Mouse (Mus musculus): ENCODE data around the gene Pnpo. TPM values are rescaled to one million over a fixed set of nuclear protein-coding genes. Genes with fewer than 3 reads are reported as not detected.

Pnpo gene
- total RNA-seq, 2 experiments from 2014 or later, result 28.0 to 28.8 TPM

DNA sequence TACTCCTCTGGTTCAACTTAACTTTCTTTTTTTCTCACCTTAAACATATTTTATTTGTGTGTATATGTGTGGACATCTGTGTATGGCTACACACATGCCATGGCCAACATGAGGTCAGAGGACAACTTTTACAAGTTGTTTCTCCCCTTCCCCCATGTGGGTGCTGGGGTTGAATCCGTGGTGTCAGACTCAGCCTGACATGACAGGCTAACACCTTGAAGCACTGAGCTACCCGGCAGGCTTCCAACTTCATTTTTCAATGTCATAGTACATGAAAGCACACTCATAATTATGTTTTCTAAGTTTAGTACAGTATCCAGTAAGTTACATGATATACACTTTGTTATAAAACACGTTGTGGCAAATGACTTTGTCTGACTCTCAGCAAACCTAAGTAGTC is 26.6 kb upstream of the Pnpo start:
- DNase-seq (ENCODE audit: low spot score in 2 of 2), result no peak

DNA sequence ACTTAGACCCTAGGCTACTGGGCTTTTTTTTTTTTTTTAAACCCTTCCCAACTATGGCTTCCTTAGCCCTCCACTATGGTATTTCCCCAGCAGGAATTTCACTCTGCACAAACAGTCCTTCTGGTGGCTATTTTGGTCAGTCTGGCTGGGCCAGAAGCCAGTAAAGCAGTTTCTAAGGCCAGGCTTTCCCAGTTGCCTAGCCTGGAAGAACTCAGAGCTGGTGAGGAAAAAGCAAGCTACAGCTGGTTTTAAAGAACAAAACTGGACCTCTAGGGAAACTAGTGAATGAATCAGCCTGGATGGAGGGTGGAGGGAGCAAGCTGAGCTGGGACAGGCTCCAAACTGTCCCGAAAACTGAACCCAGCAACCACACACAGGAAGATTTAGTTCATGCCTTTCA is 26.0 kb upstream of the Pnpo start:
- DNase-seq (ENCODE audit: low spot score in 2 of 2), result no peak

DNA sequence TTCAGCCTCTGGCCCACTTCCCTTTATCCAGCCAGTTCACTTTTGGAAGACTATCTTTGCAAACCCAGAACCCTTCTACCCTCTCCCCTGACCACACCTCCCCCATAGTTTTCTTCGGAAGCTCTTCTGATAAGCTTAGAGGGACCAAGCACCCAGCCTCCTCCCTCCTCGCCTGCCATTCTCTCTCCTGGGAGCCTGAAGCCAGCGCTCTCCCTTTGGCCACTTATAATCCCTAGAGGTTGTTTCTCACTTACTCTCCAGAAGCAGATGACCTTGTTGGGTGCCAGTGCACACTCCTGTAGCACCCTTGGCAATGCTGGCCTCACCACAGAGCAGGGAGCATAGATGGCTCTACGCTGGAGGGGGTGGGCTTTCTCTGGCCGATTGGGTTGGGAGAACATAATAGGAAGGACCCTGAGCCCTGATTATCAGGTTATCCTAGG is 25.5 kb upstream of the Pnpo start:
- DNase-seq (ENCODE audit: low spot score in 2 of 2), result no peak

DNA sequence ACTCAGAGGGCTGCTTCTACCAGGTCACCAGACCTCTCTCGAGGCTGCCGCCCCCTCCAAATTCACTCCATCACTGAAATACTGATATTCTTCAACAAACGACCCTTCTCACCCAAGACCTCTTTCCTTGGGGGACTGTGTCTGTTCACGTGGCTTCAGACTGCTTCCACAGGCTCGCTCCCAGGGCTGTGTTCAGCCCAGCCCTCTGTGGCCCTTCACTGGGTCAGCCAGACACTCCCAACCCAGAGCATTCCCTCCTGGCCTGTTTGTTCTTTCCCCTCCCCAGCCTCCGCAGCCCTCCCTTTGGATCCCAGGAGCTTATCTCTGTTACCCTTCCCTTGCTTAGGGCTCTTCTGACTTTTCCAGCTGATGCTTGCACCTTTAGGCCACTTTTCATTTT is 24.7 kb upstream of the Pnpo start:
- DNase-seq (ENCODE audit: low spot score in 2 of 2), result no peak

DNA sequence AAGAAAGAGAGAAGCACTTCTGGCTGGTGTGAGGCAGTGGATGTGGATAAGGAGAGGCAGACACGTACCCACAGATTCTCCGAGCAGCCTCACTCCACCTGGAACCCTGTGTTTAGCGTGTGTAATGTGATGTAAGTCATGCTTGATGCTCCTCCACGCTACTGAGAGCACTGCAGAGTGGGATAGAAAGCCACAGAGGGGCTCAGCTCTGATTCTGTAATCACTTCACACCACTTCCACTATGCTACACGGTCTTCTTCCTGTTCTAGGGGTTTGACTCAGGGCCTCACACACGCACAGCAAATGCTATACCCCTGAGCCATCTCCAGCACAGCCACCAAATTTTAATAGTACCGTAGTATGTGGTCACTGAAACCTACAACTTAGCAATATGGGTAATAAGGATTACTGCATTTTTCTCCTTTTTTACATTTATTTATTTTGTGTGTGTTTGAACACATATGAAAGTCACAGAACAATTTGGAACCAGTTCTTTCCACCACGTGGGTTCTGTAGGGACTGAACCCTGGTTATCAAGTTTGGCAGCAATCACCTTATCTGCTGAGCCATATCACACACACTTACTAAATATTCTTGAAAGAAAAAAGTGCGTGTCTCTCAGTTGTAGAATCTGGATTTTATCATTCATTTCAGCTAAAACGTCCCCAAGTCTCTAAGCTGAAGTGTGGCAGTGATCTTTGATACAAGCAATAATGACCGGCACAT is 23.9 kb upstream of the Pnpo start:
- DNase-seq (ENCODE audit: low spot score in 2 of 2), result no peak

DNA sequence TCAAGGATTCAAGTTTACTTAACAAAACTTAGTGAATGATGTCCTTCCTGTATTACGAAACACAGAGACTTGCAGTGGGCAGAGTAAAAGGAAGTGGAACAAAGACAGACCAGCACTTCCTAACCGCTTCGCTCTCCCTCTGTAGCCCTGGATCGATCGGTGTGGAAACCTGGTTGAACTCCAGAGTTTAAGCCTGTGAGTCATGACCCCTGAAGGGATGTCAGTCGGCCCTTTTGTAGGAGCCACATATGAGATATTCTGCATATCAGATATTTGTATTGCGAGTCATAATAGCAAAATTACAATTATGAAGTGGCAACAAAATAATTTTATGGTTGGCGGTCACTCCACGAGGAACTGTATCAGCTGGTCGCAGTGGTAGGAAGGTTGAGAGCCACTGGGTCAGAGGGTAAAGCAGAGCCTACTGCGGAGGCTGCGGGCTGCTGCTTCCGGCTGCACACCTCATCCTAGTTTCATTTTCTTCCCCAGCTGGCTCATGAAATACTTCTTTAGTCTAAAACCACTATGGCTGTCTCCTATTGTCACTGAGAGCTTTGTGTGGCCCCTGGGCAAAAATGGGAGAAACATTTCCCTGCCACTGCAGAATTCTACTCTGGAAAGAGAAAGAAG is 23.2 kb upstream of the Pnpo start:
- DNase-seq (ENCODE audit: low spot score in 2 of 2), result no peak

DNA sequence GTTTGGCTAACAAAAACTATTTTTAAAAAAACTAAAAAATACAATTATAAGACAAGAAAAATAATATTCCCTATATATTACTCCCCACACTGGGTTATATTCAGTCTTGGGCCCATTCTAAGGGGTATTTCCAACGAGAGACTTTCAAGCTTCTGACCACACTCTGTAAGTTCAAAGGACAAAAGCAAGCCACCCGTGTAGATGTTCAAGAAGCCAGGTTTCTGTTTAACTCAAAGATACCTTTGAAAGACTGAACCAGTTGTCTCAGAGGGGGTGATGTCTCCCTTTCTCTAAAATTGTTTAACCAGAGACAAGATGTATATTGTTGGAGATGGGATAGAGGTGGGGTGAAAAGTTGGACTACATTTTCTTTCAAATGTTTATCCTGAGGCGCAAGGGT is 22.4 kb upstream of the Pnpo start:
- no peak for DNase-seq (ENCODE audit: low spot score in 2 of 2)

DNA sequence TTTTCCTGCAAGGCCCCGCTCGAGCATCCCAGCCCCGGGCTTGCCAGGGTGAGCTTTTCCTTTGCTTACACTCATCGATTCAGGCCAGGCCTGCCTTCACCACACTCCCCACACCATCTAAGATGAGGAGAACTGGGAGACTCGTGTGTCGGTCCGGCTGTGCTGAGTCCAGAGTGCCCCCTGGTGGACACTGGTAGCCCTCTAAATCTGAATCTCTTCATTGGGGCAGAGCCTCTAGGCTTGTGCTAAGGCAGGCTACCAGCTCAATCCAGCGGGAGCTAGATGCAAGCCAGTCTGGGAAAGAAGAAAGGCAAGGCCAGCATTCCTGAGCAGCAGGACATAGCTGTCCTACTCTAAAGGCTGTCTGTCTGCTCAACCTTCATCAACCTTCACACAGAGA is 19.8 kb upstream of the Pnpo start:
- peak; percentile 92 to 93 for DNase-seq (ENCODE audit: low spot score in 2 of 2)

DNA sequence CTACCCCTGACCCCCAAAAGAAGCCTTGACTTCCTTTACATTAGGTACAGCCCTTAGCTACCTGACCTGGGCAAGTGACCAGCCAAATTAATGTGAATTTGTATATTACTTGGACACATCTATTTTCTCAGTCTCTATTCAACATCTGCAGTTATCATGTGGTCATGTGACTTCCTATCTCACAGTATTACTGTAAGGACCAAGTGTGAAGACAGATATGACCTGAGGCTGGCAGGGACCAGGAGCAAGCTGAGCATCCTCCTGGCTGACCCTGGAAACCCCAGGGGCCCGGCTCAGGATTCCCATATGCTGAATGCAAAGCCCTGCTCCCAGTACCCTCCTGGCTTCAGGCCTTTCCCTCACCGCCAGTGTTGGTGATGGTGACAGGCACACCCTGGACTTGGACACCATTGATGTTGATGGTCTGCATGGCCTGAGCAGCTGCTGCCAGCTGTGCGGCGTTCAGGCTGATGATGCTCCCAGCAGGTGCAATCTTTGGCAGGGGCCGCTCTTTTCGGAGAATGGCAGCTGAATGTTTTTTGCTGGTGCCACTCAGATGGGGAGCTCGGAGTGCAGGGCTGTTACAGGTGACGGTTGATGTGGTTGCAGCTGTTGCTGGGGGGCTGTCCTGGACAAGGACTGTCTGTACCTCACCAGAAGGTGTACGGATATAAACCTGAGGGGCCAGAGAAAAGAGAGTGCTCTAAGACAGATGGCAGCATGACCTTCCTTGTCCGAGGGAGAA is 13.4 kb upstream of the Pnpo start:
- DNase-seq (ENCODE audit: low spot score in 2 of 2), result no peak

DNA sequence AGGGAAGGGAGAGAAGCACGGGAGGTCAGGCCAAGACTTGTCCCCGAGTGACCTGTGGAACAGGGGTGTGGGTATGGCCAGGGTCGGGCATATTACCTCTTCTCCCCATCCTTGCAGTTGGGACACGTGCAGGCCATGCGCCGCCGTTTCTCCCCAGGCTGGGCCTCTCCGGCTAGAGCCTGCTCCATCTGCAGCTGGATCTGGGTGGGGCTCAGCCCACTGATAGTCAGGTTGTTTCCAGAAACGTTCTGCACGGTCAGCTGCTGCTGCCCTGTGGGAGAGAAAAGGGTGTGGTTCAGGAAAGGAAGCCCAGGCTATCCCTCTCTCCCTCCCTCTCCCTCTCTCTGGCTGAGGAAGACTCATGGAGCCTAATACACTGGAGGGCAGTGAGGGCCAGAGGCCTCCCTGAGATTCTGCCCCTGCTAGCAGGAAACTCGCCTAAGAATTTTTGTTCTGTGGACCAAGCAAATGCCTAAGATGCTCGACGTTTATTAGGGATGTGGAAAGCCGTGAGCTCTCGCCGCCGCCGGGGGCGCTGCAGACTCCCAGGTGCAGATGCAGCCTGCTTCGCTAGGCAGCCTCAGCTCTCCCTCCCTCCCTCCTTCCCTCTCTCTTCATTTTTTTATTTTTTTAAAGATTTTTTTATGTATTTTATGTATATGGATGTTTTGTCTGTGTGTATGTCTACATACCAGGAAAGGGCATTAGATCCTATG is 12.4 kb upstream of the Pnpo start:
- DNase-seq (ENCODE audit: low spot score in 2 of 2), result peak in 1 of 2 experiments; percentile 49

DNA sequence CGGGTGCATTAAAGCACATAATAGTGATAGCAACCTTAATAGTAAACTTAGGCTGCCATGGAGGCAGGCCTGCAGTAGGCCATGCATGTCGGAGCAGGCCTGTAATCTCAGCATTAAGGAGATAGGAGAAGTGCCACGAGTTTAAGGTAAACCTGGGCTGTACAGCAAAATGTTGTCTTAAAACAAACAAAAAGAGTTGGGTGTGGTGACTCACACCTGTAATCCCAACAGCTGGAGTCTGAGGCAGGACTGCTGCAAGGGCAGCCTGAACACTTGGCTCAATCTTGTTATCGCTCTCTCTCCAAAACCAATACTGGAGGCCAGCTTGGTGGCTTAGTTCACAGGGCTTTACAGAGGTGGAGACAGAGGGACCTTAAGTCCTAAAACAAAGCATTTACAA is 11.3 kb upstream of the Pnpo start:
- DNase-seq (ENCODE audit: low spot score in 2 of 2), result no peak

DNA sequence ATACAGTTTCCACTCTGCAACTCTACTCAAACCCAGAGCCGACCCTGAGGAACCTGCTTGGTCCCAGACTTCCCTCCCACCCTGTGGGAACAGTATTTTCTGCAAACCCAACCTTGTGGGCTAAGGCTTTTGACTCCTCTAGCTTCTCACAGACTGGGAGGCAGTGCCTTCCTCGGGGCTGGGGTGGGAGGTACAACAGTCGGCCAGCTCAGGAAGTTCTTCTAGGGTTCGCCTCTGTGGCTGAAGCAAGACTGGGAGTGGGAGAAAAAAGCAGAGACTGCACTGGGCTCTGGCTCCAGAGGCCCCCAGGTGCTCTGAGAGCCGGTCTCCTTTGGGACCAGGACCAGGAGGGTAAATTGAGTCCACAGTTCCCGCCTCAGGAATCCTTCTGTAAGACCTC is 9.1 kb upstream of the Pnpo start:
- no peak for DNase-seq (ENCODE audit: low spot score in 2 of 2)

DNA sequence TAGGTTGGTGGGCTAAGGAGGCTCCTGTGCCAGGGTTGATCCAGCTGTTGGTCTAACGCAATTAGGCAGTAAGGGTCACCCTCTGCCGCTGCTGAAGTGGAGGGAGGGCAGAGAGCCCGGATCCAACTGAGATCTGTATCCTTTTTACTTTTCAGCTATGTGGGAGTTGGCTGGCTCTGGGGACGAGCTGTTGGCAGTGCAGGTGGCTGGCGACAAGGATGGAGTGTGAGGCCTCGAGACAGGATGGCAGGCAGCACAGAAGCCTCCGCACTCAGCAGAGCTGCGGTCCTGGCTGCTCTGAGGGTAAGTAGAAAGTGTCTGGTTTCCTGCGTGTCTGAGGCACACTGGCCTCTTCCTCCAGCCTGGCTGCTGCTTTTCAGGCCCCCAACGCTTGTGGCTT is 8.6 kb upstream of the Pnpo start:
- DNase-seq (ENCODE audit: low spot score in 2 of 2), result no peak

DNA sequence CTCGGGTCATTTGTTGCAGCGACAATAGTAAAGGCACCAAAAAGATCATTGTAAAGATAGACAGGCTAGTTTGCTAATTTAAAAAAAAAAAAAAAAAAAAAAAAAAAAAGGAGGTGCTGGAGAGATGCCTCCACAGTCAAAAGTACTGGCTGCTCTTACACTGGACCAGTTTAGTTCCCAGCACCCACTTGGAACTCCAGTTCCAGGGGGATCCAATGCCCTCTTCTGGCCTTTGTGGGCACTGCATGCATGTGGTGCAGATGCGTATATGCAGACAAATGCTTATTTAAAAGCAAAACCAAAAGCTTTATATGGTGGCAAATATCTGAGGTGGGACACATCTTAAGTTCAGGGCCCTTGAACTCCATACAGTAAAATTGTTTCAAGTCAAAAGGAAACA is 7.0 kb upstream of the Pnpo start:
- DNase-seq (ENCODE audit: low spot score in 2 of 2), result no peak

DNA sequence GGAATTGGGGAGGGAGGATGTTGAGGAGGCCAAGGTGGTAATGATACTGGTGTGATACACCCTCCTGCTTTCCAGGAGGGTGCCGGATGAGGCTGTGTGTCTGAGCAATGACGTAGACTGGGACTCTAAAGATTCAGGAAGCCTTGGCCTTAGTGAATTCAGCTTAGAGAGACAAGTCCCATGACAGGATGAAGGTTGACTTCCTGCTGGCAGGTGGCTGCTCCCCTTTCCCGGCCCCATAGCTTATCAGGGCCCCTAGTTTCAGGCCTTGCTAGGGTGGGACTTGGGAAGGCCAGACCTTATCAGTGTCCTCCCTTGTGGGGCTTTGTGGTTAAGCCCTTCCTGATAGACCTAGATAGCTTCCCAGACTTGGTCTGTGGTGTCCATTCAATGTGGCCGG is 4.1 kb upstream of the Pnpo start:
- DNase-seq (ENCODE audit: low spot score in 2 of 2), result no peak

DNA sequence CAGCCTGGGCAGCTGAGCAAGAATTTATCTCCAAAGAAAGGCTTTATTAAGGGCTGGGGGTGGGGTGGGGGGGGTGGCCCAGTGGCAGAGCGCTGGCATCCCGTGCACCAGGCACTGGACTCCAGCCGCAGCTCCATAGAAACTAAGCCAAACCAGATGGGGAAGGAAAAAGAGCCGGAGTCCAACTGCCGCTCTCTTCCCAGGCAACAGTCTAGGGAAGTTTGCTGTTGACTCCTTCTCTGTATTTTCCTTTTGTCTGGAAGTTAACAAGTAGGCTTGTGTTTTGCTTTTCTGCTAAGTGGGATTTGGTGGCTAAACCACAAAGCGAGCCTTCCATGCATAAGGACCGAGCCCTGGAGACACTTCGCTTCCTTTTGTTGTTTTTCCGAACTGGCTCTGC is 2.7 kb upstream of the Pnpo start:
- DNase-seq (ENCODE audit: low spot score in 2 of 2), result no peak

DNA sequence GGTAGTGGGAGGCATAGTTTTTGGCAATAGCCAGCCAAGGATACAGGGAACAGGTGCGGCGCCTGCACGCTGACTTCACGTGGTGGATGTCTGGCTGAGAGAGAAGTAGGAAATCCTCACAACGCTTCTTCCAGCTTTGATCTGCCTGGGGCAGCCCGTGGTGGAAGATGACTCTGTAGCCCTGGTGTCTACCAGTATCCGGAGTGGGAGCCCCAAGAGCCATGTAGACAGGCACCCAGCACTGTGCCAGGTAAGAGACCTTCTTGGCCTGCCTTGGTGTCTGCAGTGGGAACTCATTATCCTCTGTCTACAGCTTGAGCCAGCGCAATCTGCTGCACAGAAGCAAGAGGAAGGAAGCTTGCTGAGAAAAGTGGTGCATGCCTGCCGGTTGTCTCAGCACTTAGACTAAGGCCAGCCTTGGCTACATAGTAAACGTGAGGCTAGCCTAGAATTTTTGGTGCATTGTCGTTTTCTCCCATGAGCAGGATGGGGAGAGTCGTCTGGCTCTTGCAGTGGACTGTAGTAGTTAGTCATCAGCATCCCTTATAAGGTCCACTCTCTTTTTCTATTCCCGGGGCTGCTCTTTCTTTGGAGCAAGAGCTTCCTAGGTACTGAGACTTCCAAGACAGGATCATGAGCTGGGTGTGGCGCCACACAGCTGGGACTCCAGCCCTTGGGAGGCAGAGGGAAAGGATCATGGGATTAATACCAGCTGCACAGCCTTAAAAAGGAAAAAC is 1.2 kb upstream of the Pnpo start:
- DNase-seq (ENCODE audit: low spot score in 2 of 2), result no peak

DNA sequence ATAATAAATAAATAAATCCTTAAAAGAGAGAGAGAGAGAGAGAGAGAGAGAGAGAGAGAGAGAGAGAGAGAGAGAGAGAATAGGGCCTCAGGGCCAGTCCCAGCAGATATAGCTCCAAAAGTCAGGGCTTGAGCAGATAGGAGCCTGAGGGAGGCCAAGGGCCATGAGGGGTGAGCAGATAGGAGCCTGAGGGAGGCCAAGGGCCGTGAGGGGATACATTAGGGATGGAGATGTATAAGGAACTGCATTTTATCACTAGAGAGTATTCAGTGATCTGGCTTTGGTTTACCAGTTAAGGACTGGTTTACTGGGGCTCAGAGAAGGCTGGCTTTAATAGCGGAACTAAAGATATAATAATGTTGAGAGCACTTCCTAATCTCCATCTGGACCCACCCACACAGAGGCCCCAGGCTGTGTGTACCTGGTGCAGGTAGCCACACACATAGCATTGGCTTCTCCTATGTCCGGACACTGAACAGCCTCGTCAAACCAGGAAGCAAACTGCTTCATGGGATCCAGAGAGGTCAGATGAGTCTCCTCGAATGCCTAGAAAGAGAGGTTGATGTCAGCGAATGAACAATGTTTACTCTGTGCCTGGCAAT is 1.7 kb downstream of the Pnpo start:
- no peak for DNase-seq (ENCODE audit: low spot score in 2 of 2)

DNA sequence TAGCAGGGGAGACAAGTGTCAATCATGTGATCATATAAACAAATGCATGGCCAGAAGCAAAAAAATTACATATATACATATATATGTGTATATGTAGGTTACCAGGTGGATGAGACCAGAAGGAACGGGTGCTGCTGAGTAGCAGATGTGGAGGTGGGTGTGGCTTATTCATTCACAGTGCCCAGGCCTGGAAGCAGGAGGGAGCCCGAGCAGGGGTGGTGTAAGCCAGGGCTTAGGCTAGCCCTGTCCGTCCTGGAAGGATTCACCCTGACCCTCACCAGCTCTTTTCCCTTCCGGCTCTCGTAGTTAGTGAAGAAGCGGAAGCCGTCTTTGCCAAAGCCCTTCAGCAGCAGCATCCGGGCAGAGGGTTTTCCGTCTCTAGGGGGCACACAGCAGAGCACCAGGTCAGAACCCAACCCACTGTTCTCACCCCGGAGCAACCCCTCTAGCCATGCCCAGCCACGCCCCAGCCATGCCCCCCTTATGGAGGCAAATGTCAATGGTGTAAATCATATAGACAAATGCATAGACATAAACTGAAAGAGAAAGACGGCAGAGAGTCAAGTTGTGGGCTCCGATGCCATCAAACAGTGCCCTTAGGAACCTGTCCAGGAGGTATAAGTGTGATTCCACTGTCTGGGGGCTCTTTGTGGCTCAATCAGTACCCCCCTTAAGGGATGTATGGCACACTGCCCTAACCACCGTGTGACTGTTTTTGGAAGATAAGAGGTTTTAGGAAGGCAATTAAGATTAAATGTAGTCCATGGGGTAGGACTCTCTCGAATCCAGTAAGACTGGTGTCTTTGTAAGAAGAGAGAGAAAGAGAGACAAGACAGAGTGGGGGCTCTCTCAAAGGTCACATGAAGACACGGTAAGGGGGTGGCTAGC is 3.0 kb downstream of the Pnpo start:
- no peak for DNase-seq (ENCODE audit: low spot score in 2 of 2)

DNA sequence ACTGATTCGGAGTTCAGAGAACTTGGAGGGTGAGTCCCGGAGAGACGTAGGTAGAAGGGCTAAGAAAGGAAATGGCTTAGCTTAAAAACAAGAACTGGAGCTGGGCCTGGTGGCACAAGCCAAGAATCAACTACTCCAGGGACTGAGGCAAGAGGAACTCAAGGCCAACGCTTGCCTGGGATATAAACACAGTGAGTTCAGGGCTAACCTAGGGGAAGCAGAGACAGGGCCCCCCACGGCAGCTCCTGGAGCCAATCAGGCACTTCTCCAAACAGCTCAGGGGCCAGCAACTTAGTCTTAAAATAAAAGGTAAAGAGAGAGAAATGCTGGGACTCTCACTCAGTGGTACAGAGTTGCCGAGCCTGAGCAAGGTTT is 5.4 kb downstream of the Pnpo start:
- DNase-seq (ENCODE audit: low spot score in 2 of 2), result no peak

Measured in layer of hippocampus, postnatal 10 days (tissue).